Mouse (Mus musculus): ENCODE results near the gene Mlc1. TPM values are rescaled to one million over a fixed set of nuclear protein-coding genes. Genes with fewer than 3 reads are reported as not detected.

Gene Mlc1
- polyA plus RNA-seq, 1 experiment from 2014 or later: 11.8 TPM

- Histone ChIP-seq H3K4me3 (no peak overlapping the region), H3K9me3 (no peaks in the 10 kb centered on the region), H3K4me2 (no peak overlapping the region), H3K4me1 (replicated peaks) (no peaks in the 10 kb centered on the region), H3K27ac (no peak overlapping the region), H3K36me3 (no peaks in the 10 kb centered on the region), H3K27me3 (no peaks in the 10 kb centered on the region), H3K9ac (no peak overlapping the region)
- 91% methylated on average over 4 of the region's 4 CpGs for WGBS
- ATAC-seq (ENCODE audit: low FRiP score): no peak
These were observed 6.5 kb downstream of the Mlc1 start for GRCm38 (mm10) chr15:88972300-88972699.

GRCm38 (mm10) chr15:88964070-88964578, 14.7 kb downstream of the Mlc1 start:
- Histone ChIP-seq H3K9me3 (no peaks in the 10 kb centered on the region), H3K4me3 (no peak overlapping the region), H3K4me2 (no peak overlapping the region), H3K9ac (no peak overlapping the region), H3K36me3 (no peaks in the 10 kb centered on the region), H3K27me3 (no peaks in the 10 kb centered on the region), H3K4me1 (replicated peaks) (peaks cover 5% of the 10 kb centered on the region), H3K27ac (no peak overlapping the region)
- 93% methylated on average over 2 of the region's 2 CpGs for WGBS
- no peak for ATAC-seq (ENCODE audit: low FRiP score)

- H3K4me3 ChIP-seq: no peak overlapping the region
- 87% methylated on average over 4 of the region's 4 CpGs for WGBS
- no peak for ATAC-seq (ENCODE audit: low FRiP score)
- no peaks in the 10 kb centered on the region for H3K9me3 ChIP-seq
- no peak overlapping the region for H3K4me2 ChIP-seq
- H3K27ac ChIP-seq: no peak overlapping the region
- H3K9ac ChIP-seq: no peak overlapping the region
- H3K4me1 ChIP-seq (replicated peaks): peaks cover 17% of the 10 kb centered on the region
- H3K27me3 ChIP-seq: peaks cover 30% of the 10 kb centered on the region
- H3K36me3 ChIP-seq: no peaks in the 10 kb centered on the region
These were observed 21.3 kb downstream of the Mlc1 start for GRCm38 (mm10) chr15:88957522-88957921.

- Histone ChIP-seq H3K4me2 (no peak overlapping the region), H3K27me3 (peaks cover 30% of the 10 kb centered on the region), H3K9me3 (no peaks in the 10 kb centered on the region), H3K4me1 (replicated peaks) (peaks cover 17% of the 10 kb centered on the region), H3K36me3 (no peaks in the 10 kb centered on the region), H3K4me3 (no peak overlapping the region), H3K27ac (no peak overlapping the region), H3K9ac (no peak overlapping the region)
- 83% methylated on average over 6 of the region's 6 CpGs for WGBS
- ATAC-seq (ENCODE audit: low FRiP score): no peak
These were observed 23.5 kb downstream of the Mlc1 start for GRCm38 (mm10) chr15:88955342-88955741.

- H3K27me3 ChIP-seq: peaks cover 30% of the 10 kb centered on the region
- WGBS: 4% methylated on average over 52 of the region's 53 CpGs
- no peaks in the 10 kb centered on the region for H3K36me3 ChIP-seq
These were observed 24.3 kb downstream of the Mlc1 start, which contains the start of gene Ttll8 for GRCm38 (mm10) chr15:88954368-88955072. Ttll8 (minus strand) TSS chr15:88954418.

GRCm38 (mm10) chr15:88951246-88951645, 27.6 kb downstream of the Mlc1 start:
- Histone ChIP-seq H3K27ac (no peak overlapping the region), H3K4me2 (no peak overlapping the region), H3K27me3 (peaks cover 30% of the 10 kb centered on the region), H3K36me3 (no peaks in the 10 kb centered on the region), H3K9ac (no peak overlapping the region), H3K9me3 (no peaks in the 10 kb centered on the region), H3K4me3 (no peak overlapping the region), H3K4me1 (replicated peaks) (peaks cover 11% of the 10 kb centered on the region)
- 81% methylated on average over 4 of the region's 4 CpGs for WGBS
- no peak for ATAC-seq (ENCODE audit: low FRiP score)

More at GRCm38 (mm10) chr15:88954368-88955072, 24.3 kb downstream of the Mlc1 start, which contains the start of gene Ttll8:
- ATAC-seq (ENCODE audit: low FRiP score): peak; percentile 85
- Histone ChIP-seq H3K4me2 (peak within 1 kb of the TSS; percentile 90), H3K9ac (peak within 1 kb of the TSS; percentile 71), H3K4me3 (peak within 1 kb of the TSS; percentile 47), H3K4me1 (replicated peaks) (peaks cover 14% of the 10 kb centered on the region), H3K9me3 (no peaks in the 10 kb centered on the region), H3K27ac (no peak within 1 kb of the TSS)

GRCm38 (mm10) chr15:88946851-88947250, 32.0 kb downstream of the Mlc1 start:
- H3K9me3 ChIP-seq: no peaks in the 10 kb centered on the region
- H3K9ac ChIP-seq: no peak overlapping the region
- H3K27me3 ChIP-seq: no peaks in the 10 kb centered on the region
- no peaks in the 10 kb centered on the region for H3K36me3 ChIP-seq
- H3K4me3 ChIP-seq: no peak overlapping the region
- WGBS: 65% methylated on average over 6 of the region's 6 CpGs
- H3K4me2 ChIP-seq: no peak overlapping the region
- no peaks in the 10 kb centered on the region for H3K4me1 ChIP-seq (replicated peaks)
- ATAC-seq (ENCODE audit: low FRiP score): no peak
- H3K27ac ChIP-seq: no peak overlapping the region

- Histone ChIP-seq H3K27me3 (no peaks in the 10 kb centered on the region), H3K4me3 (no peak overlapping the region), H3K9me3 (no peaks in the 10 kb centered on the region), H3K27ac (no peak overlapping the region), H3K9ac (no peak overlapping the region), H3K4me2 (no peak overlapping the region), H3K4me1 (replicated peaks) (no peaks in the 10 kb centered on the region), H3K36me3 (no peaks in the 10 kb centered on the region)
- 93% methylated on average over 5 of the region's 5 CpGs for WGBS
- no peak for ATAC-seq (ENCODE audit: low FRiP score)
These were observed 34.8 kb downstream of the Mlc1 start for GRCm38 (mm10) chr15:88943896-88944551.

- Histone ChIP-seq H3K27me3 (no peaks in the 10 kb centered on the region), H3K4me2 (no peak overlapping the region), H3K4me3 (no peak overlapping the region), H3K9ac (no peak overlapping the region), H3K4me1 (replicated peaks) (no peaks in the 10 kb centered on the region), H3K27ac (no peak overlapping the region), H3K9me3 (no peaks in the 10 kb centered on the region), H3K36me3 (no peaks in the 10 kb centered on the region)
- ATAC-seq (ENCODE audit: low FRiP score): no peak
- 82% methylated on average over 5 of the region's 5 CpGs for WGBS
These were observed 36.0 kb downstream of the Mlc1 start for GRCm38 (mm10) chr15:88942783-88943182.

GRCm38 (mm10) chr15:88937291-88937650, 41.5 kb downstream of the Mlc1 start:
- no peak for ATAC-seq (ENCODE audit: low FRiP score)
- Histone ChIP-seq H3K4me1 (replicated peaks) (no peaks in the 10 kb centered on the region), H3K4me3 (no peak overlapping the region), H3K9ac (no peak overlapping the region), H3K36me3 (no peaks in the 10 kb centered on the region), H3K27ac (no peak overlapping the region), H3K4me2 (no peak overlapping the region), H3K27me3 (no peaks in the 10 kb centered on the region), H3K9me3 (no peaks in the 10 kb centered on the region)
- WGBS: 83% methylated on average over 2 of the region's 2 CpGs

- Histone ChIP-seq H3K9me3 (no peaks in the 10 kb centered on the region), H3K4me3 (no peak overlapping the region), H3K36me3 (no peaks in the 10 kb centered on the region), H3K27ac (no peak overlapping the region), H3K4me1 (replicated peaks) (no peaks in the 10 kb centered on the region), H3K4me2 (no peak overlapping the region), H3K27me3 (no peaks in the 10 kb centered on the region), H3K9ac (no peak overlapping the region)
- WGBS: 70% methylated on average over 6 of the region's 6 CpGs
- no peak for ATAC-seq (ENCODE audit: low FRiP score)
These were observed 42.1 kb downstream of the Mlc1 start for GRCm38 (mm10) chr15:88936619-88937290.

- WGBS: 67% methylated on average over 7 of the region's 7 CpGs
- ATAC-seq (ENCODE audit: low FRiP score): no peak
- H3K4me3 ChIP-seq: no peak overlapping the region
These were observed 44.7 kb downstream of the Mlc1 start for GRCm38 (mm10) chr15:88934141-88934540.

More at GRCm38 (mm10) chr15:88934141-88934540, 44.7 kb downstream of the Mlc1 start:
- Histone ChIP-seq H3K9ac (no peak overlapping the region), H3K4me2 (no peak overlapping the region), H3K9me3 (no peaks in the 10 kb centered on the region), H3K36me3 (no peaks in the 10 kb centered on the region), H3K4me1 (replicated peaks) (no peaks in the 10 kb centered on the region), H3K27ac (no peak overlapping the region), H3K27me3 (no peaks in the 10 kb centered on the region)

Measured in hindbrain, embryonic 13.5 days (tissue).